Mouse (Mus musculus) embryo, embryonic 9.5 days (tissue): ENCODE measurements at regions not wholly inside any gene's neighbourhood (a gene's known extent, or its start where the extent isn't known, plus 50 kb on each side); places are given as distances from the start of the nearest gene placed in this dataset.

Experiments
- DNase-seq: peaks from one replicate; pipeline ENCODE4 v3.0.0-alpha.2; 2017; ENCODE audit errors: extremely low spot score

DNA sequence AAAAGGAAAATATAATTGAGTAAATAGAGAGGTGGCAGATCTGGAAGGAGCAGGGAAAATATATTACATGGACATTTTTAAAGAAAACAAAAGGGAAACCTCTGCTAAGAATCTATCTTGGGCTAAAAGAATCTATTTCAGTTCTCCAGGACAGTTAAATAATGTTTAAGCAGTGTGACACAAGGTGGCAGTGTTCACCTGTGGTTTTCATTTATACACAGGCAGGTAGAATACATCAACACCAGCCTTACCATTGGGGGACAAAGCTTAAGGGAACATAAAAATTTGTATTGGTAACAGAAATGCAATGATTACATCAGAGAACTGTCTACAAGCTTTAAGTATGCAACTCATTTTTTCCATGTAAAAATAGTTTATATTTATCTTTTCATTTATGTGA lies 78.2 kb upstream of the Cldn34d start:
- DNase-seq, result peak; percentile 0
